Mouse (Mus musculus) thymus, adult 2 months (tissue): Measurements from ENCODE around the gene Tbcc. TPM values are rescaled to one million over a fixed set of nuclear protein-coding genes. Genes with fewer than 3 reads are reported as not detected.

ENCODE experiments used
- DNase-seq: peaks from one replicate; pipeline ENCODE4 v3.0.0; 2021
- H3K27ac ChIP-seq: fragments of 200-500 bp; 2 replicates; pipeline ENCODE4 v1.5.1; 2012; ENCODE audit warnings: low read length, control low read depth; ENCODE audit not compliant: control insufficient read depth, insufficient read depth
- H3K27me3 ChIP-seq: fragments of 200-500 bp; 2 replicates; pipeline ENCODE4 v1.6.1; 2012; ENCODE audit warnings: mild to moderate bottlenecking, low read length, moderate library complexity, mixed read lengths; ENCODE audit not compliant: control insufficient read depth, insufficient read depth
- H3K36me3 ChIP-seq: fragments of 200-500 bp; 2 replicates; pipeline ENCODE4 v1.6.1; 2012; ENCODE audit warnings: mild to moderate bottlenecking, low read length, moderate library complexity; ENCODE audit not compliant: control insufficient read depth, insufficient read depth
- H3K4me1 ChIP-seq: fragments of 200-500 bp; replicated peaks from 2 replicates; pipeline ENCODE4 v1.6.1; 2012; ENCODE audit warnings: low read length; ENCODE audit not compliant: control insufficient read depth, insufficient read depth
- H3K4me3 ChIP-seq: fragments of 200-500 bp; 2 replicates; pipeline ENCODE4 v1.5.1; 2012; ENCODE audit warnings: mild to moderate bottlenecking, low read length, control low read depth, moderate library complexity; ENCODE audit not compliant: control insufficient read depth, insufficient read depth
- CTCF ChIP-seq: fragments of 200-500 bp; IDR thresholded peaks from 2 replicates; pipeline ENCODE4 v1.5.1; 2012; ENCODE audit warnings: mild to moderate bottlenecking, control low read depth, low read length, moderate library complexity, borderline replicate concordance; ENCODE audit not compliant: control insufficient read depth, poor library complexity, insufficient read depth; ENCODE audit errors: extremely low read depth
- POLR2A ChIP-seq: fragments of 200-500 bp; IDR thresholded peaks from 2 replicates; pipeline ENCODE4 v1.6.1; 2012; ENCODE audit warnings: mild to moderate bottlenecking, low read length, control low read depth, moderate library complexity; ENCODE audit not compliant: control insufficient read depth, poor library complexity, insufficient read depth; ENCODE audit errors: extremely low read depth
- WGBS: fragments of 180-500 bp; shearing (Covaris S2); methylation state at CpG from one replicate; pipeline ENCODE4 v1.1.7; 2018; 5-methylcytosine and 5-hydroxymethylcytosine counted together
- polyA plus RNA-seq: library from polyadenylated mRNA; depleted of rRNA; stranded (reverse); fragments of >200 nt; gene quantifications from 2 replicates; pipeline ENCODE4 v1.2.3, GENCODE M21; 2012; rRNA removed

Tbcc gene
- polyA plus RNA-seq, 1 experiment: 28.5 TPM

DNA sequence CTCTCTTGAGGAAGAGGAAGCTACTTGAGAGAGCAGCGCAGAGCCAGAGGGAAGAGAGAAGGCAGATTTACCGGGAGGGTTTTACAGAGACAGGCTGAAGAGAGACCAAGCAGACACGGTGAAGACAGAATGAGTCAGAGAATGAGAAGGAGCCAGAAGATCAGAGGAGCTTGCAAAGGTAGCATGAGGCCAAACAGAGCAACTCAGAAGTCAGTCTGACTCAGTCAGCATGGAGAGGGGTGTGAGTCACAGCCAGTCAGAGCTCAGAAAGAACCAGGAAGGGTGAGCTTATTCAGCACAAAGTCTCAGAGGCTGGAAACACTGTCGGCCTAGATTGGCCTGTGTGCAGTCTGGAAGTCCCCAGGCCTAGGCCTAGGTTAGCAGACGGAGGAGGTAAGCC lies 42.5 kb downstream of the Tbcc start:
- no peak for TF ChIP-seq POLR2A
- no peak for TF ChIP-seq CTCF
- no peak for DNase-seq
- Histone ChIP-seq H3K4me1 (no peaks in the 10 kb centered on the region), H3K27me3 (no peaks in the 10 kb centered on the region), H3K36me3 (peaks cover 54% of the 10 kb centered on the region), H3K27ac (no peak overlapping the region), H3K4me3 (no peak overlapping the region)
- WGBS: 95% methylated on average over 5 of the region's 5 CpGs

DNA sequence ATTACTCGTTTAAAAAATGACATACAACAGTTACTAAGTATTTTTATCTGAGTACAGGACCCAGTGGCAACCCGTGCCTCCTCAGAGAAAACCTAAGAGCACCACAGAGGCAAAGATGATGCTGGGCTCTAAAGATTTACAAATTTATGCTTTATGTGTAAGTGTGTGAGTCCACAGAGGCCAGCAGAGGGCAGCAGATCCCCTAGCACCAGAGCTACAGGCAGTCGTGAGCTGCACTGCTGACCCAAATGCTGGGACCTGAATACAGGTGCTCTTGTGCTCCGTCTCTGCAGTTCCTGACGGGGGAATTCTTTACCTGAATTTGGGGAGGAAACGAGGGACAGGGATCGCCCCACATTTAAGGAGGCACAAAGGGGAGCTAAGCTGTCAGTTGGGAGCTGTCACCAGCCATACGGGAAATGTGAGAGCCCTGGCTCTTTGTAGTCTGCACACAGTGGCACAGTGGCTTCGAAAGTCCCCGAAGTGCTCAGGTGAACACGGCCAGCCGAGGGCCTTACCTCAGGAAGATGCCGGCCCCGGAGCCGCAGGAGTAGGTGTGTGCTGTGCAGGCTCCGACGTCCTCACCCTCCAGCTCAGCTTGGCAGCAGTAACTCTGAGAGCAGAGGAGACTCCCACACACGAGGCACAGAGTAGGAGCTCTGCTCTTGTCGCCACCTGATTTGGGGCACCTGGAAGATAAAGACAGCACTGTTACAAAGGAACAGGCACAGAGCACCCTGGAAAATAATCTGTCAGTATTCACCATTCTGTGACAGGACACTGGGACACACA lies 43.3 kb downstream of the Tbcc start:
- H3K27me3 ChIP-seq: no peaks in the 10 kb centered on the region
- peaks cover 62% of the 10 kb centered on the region for H3K36me3 ChIP-seq
- TF ChIP-seq CTCF (0 out of 2 replicates have a peak, but pooled peaks have one; percentile 52), POLR2A (no peak)
- H3K4me1 ChIP-seq: no peaks in the 10 kb centered on the region
- peak; percentile 60 for DNase-seq
- H3K4me3 ChIP-seq: no peak overlapping the region
- WGBS: 91% methylated on average over 19 of the region's 19 CpGs
- no peak overlapping the region for H3K27ac ChIP-seq

DNA sequence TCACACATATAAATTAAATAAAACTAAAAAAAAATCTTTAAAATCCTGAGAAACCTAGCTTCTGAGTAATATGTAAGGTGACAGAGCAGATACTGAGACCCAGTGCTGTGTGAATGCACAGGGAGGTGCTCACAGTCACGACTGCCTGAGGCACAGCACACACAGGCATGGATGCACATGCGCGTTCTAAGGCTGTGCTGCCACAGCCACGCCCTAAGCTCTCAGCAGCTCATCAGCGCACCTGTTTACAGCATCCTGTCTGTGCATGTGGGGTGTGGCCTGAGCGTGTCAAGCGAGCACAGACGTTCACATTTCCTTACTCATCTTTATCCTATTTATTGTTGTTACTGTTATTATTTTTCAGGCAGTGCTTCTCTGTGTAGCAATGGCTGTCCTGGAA lies 50.0 kb downstream of the Tbcc start:
- Histone ChIP-seq H3K27ac (no peak overlapping the region), H3K36me3 (peaks cover 81% of the 10 kb centered on the region), H3K27me3 (no peaks in the 10 kb centered on the region), H3K4me3 (no peak overlapping the region), H3K4me1 (no peaks in the 10 kb centered on the region)
- WGBS: 96% methylated on average over 8 of the region's 8 CpGs
- no peak for TF ChIP-seq POLR2A
- no peak for TF ChIP-seq CTCF
- DNase-seq: no peak

Other genes starting within 250 kb of the Tbcc start
- 22.6 and 24.0 TPM in 2 replicates for gene Klc4, start 244.7 kb upstream of the Tbcc start, polyA plus RNA-seq
- 68.3 and 91.0 TPM in 2 replicates for gene Mrpl2, start 244.5 kb upstream of the Tbcc start, polyA plus RNA-seq
- 47.9 and 50.1 TPM in 2 replicates for gene Cul7, start 240.3 kb upstream of the Tbcc start, polyA plus RNA-seq
- gene Rrp36, start 216.3 kb upstream of the Tbcc start, polyA plus RNA-seq: 43.8 and 47.8 TPM in 2 replicates
- gene Mea1, start 211.9 kb upstream of the Tbcc start, polyA plus RNA-seq: 47.8 and 55.7 TPM in 2 replicates
- gene Klhdc3, start 209.8 kb upstream of the Tbcc start, polyA plus RNA-seq: 116 and 124 TPM in 2 replicates
- 113 and 117 TPM in 2 replicates for gene Ppp2r5d, start 185.6 kb upstream of the Tbcc start, polyA plus RNA-seq
- 105 and 113 TPM in 2 replicates for gene Pex6, start 179.2 kb upstream of the Tbcc start, polyA plus RNA-seq
- 4.4 and 10.6 TPM in 2 replicates for gene Gnmt, start 161.5 kb upstream of the Tbcc start, polyA plus RNA-seq
- gene Cnpy3, start 138.5 kb upstream of the Tbcc start, polyA plus RNA-seq: 61.5 and 67.1 TPM in 2 replicates
- 126 and 163 TPM in 2 replicates for gene Ptcra, start 127.0 kb upstream of the Tbcc start, polyA plus RNA-seq
- gene 2310039H08Rik, start 118.0 kb upstream of the Tbcc start, polyA plus RNA-seq: 106 TPM in 2 replicates
- 30.7 and 33.8 TPM in 2 replicates for gene Rpl7l1, start 108.0 kb upstream of the Tbcc start, polyA plus RNA-seq
- gene Bicral, start 32.2 kb upstream of the Tbcc start, polyA plus RNA-seq: 19.3 and 28.1 TPM in 2 replicates
- gene Prph2, start 19.8 kb downstream of the Tbcc start, polyA plus RNA-seq: 0.09 and 0.15 TPM in 2 replicates
- 61.9 and 70.8 TPM in 2 replicates for gene Ubr2, start 119.9 kb downstream of the Tbcc start, polyA plus RNA-seq